Mouse (Mus musculus) cerebellum, postnatal 10 days (tissue): ENCODE measurements around the gene Ap1g2.

Experiments used
- DNase-seq, 2 experiments: peaks; one replicate each; pipeline ENCODE4 v3.0.0; 2021; ENCODE audit warnings: mixed read lengths in 2 of 2

Gene Ap1g2

DNA sequence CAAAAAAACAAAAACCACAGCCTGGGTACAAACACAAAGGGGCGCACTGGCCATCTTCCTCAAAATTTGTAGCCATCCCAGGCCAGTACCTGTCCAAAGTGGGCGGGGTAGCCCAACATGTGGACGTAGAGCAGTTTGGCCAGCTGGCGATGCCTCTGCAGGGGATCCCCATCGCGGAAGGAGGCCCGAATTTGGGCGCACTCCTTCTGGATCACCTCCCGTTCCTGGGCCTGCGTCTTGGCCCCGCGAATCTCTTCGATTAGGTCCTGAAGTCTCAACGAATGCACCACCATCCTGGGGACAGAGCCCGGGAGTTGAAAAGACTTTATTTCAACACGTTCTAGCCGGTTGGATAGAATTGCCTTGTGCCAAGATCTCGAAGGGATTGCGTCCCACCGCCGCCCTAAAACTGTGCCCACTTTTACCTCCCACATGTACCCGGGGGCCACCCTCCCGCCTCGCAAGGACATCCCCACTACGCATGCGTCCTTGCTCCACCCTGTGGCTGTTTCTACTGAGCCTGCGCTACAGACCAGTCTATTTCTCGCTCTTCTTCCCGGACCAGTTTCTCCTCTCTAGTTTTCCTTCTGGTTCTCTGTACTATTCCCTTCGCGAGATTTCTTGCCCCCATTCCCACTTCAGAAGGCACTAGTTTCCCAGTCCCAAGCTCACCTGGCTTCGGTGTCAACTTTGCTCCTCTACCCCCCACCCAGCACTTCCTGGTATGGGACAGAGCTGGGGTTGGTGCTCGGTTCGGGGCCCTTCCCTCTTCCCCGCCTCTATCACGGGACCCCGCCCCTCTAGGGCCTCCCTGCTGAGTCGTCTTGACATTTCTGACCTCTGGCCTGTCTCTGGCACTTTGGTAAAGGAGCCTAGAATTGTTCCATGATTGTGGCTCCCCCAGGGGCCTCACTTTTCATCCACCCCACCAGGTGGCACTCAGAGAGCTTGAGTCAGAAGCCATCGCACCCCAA is at the start of gene Ap1g2:
Ap1g2 (minus strand) TSS at position 758 of the 974 bp plus-strand sequence.
- peak; percentile 88 to 92 for DNase-seq

DNA sequence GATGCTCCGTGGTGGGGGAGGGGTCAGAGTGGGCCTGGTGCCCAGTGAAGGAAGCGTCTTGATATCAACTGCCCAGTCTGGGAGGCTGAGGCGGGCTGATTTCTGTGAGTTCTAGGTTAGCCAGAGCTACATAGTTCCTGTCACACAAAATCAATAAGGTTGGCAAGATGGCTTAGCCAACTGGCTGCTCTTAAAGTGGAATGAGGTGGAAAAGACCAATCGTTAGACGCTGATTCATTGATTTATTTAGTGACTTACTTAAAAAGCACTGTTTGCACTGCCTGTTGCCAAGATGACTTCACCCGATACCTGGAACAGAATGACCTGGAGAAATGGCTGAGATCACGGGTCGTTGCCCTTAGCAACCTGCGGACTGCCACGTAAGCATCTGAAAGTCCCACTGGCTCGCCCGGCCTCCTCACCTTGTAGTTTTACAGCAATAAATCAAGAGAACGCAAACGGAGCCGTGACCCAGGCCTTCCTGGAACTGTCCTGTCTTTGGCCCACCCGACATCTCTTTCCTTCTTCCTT is 46.6 kb upstream of the Ap1g2 start:
- no peak for DNase-seq

DNA sequence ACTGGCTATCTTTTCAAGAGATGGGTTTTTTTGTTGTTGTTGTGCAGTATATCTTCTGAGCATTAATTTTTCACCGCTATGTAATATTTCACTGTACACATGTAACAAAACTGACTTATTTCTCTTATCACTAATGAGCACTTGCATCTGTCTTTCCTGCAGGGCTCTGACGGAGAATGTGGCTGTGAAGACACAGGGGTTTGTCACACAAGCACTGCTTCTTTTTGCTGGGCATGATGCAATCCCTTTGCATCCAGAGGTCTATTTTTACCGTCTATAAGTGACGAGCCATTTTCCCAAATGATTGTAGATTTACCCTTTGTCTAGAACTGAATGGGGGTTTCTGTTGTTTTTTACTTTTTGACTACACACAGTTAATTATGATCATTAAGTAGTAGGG is 45.8 kb upstream of the Ap1g2 start:
- DNase-seq: no peak

- DNase-seq: no peak
These were observed 44.6 kb upstream of the Ap1g2 start for GRCm38 (mm10) chr14:55150985-55151384.

- DNase-seq: peak in 1 of 2 experiments; percentile 32
These were observed 42.6 kb upstream of the Ap1g2 start for GRCm38 (mm10) chr14:55149041-55149440.

DNA sequence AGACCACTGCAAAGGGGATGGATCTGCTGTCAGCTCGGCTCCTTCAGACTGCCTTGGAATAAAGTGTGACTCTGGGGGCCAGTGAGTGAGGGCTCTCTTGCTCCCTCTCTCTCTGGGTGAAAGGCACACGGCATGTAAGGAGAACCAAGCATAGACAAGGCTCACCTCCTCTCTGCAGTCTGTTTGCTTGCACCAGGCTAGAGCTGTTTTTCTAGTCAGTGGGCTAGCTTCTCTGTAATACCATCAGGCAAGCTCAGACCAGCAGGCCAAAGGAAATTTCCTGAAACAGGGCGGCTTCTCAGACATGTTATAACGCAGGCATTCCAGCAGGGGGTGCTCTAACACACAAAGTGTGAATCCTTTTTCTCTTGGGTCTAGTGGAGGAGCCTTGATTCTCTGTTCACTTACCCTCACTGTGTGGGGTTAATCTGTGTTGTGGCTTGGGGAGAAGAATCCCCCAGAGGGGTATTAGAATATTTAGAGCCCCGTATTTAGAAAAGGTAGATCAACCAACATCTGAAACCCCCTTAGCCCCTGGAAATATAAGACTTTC is 42.0 kb upstream of the Ap1g2 start:
- DNase-seq: peak; percentile 90 to 94

DNA sequence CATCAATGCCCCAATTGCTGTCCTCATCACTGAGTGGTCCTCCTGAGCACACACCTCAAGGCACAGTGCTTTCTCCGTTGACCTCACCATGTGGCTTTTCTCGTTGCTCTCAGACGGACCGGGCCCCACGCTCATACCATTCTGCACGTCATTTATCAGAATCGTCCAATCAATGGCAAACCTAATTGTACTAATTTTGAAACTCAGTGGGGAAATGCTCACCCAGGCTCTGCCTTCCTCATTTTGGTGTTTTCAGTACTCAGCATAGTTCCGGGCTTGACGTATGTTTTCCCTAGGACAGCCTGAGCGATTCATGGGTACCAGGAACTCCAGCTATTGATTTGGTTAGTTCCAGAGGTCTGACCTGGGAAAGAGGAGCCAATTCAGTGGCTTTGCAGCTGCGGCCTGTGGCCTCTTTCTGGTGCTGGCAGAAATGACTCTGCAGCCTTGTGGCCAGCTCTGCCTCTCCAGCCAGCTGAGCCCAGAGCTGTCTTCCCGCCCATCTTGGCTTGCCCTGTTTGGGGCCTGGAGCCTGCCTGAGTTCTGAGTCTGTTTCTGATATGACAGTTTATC is 40.5 kb upstream of the Ap1g2 start:
- peak; percentile 74 to 78 for DNase-seq

- DNase-seq: peak in 1 of 2 experiments; percentile 28
These were observed 39.9 kb upstream of the Ap1g2 start for GRCm38 (mm10) chr14:55146324-55146723.

- no peak for DNase-seq
These were observed 32.9 kb upstream of the Ap1g2 start for GRCm38 (mm10) chr14:55139313-55139712.

GRCm38 (mm10) chr14:55135676-55136075 is 29.3 kb upstream of the Ap1g2 start:
- no peak for DNase-seq

GRCm38 (mm10) chr14:55126521-55126920 is 20.1 kb upstream of the Ap1g2 start:
- no peak for DNase-seq

DNA sequence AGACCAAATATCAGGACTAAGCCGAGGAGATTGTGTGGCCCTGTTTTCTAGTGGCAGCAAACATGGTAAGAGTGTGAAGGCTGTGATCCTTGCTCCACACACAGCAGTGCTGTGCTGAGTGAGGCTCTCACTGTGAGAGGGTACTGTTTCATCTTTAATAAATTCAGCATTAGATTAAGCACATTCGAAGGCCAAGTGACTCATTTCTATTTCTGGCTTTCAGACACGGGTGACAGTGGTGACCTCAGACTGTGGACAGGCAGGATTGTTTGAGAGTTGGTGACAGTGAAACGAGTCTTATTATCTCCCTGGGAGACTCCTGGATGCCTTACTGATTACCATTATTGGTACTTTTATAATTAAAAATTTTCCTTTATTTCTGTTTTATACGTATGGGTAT is 19.3 kb upstream of the Ap1g2 start:
- no peak for DNase-seq

DNA sequence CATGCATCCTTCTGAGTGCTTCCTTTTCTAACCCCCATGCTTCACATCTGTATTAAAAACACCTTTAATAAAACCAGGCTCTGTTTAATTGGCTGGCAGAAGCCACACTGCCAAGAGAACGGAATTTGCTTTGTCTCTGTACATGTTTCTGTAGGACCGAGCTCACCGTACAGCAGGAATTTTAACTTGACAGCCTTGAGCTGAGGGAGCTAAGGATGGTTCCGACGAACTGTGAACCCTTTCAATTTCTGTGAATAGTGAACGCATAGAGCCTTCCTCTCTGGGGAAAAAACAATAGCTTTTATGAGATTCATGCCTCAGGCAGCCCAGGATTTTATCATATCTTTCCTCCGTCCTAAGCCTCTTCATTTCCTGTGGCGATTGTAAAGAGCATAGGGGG is 16.0 kb upstream of the Ap1g2 start:
- no peak for DNase-seq

- DNase-seq: peak; percentile 97 to 98
These were observed 15.6 kb upstream of the Ap1g2 start for GRCm38 (mm10) chr14:55121947-55122346.

DNA sequence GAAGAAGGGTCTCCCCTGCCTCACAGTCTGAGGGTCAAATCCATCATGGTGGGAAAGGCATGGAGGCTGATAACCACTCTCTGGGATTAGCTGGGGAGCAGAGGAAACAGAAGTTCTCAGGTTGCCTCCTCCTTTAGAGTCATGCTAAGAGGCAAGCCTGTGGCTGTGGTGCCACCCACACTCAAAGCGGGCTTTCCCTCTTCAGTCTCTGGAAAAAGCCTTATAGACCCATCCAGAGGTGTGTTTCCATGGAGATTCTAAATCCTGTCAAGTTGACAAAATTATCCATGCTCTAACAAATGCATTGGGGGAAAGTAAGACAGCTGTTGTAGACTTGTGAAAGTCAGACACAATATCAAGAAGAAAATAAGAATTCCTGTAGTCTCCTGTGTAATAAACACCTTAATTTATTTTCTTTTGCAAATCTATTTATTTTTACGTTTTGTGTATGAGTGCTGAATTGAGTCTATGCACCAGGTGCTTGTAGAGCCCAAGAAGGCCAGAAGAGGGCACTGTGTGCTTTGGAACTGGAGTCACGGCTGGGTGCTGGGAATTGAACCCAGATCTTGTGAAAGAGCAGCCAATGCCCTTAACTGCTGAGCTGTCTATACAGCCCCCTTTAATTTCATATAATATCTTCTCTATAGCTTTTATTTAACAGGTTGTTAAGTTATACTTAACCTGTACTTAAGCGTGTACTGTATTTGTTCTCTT is 13.2 kb upstream of the Ap1g2 start:
- DNase-seq: peak; percentile 53 to 64

DNA sequence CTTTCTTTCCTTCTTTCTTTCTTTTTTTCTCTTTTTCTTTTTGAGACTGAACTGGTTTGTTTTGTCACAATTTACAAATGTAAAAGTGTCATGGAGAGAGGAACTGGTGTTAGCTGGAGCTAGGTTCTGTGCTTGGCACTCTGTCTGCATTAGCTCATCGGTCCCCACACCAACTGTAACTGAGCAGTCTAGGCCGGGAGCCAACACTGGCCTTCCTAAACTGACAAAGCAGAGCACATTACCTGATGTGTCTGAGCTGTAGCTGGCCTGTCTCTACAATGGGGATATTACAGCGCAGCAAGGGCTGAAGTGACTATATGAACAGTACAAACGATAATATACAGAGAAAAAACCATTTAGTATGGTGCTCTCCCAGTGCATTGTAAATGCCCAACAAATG is 12.5 kb upstream of the Ap1g2 start:
- peak; percentile 91 to 92 for DNase-seq

- DNase-seq: peak; percentile 87 to 89
These were observed 10.2 kb upstream of the Ap1g2 start, which contains the start of gene Jph4 for GRCm38 (mm10) chr14:55116425-55117200. Gene Jph4, minus strand, starts transcription at chr14:55116935.

GRCm38 (mm10) chr14:55115846-55116245 is 9.5 kb upstream of the Ap1g2 start:
- DNase-seq: peak; percentile 68 to 74

GRCm38 (mm10) chr14:55114759-55115701 is 8.6 kb upstream of the Ap1g2 start:
- peak; percentile 85 to 87 for DNase-seq

DNA sequence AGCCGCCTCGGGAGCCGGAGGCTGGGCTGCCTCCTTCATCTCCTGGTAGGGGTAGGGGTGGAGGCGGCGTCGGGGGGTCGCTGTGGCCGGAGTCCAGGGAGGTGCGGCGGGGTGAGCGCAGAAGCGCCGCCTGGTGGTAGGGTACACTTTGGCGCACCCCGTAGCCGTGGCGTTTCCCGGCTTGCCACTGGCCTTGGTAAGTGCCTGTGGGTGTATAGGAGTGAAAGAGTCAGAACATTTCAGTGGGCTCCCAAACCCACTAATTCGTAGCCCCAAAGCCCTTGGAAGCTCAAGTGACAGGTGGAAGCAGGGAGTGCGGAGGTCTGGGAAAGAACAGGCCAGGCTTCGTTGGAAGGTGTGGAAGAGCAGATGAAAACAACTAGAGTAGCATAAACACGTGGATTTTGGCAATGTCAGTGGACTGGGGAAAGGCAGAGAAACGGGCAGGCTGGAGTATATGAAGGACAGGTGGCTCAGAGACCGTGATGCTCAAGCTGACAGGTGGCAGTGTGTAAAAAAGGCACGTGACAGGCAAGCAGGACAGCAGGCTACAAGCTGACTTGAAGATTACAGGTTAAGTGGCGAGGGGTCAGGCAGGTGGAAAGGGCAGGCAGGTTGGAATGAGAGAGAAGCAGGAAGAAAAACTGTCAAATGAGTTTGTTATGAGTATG is 7.7 kb upstream of the Ap1g2 start:
- peak; percentile 75 to 78 for DNase-seq
